Mouse (Mus musculus) lung, postnatal 4 days (tissue): ENCODE data around the gene Pex14.

Experiments
- DNase-seq, 2 experiments: peaks; one replicate each; pipeline ENCODE4 v3.0.0; 2021

The Pex14 gene

DNA sequence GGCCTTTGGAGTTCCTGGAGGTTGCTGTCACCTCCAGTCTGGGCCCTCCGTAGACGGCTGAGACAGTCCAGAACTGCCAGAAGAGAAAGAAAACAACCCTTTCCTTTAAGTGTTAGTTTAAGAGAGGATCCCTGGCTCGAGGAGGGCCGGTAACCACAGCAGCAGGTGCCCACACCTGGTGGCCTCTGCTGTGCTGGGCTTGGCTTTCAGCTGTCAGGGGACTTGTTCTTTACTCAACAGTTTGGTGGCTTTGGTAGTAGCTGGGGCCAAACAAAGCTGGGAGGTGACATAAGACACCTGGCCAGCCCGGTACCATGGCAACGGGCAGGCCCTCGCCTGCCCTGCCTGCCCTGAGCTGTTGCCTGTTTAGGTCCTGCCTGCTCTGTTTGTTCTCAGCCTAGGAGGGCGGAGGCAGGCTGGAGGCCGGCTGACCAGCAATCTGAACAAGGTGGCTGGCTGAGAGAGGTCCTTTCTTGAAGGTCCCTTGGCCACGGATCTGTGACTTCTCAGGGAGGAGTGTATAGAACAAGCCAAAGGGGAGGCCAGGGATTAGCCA, 151.8 kb downstream of the Pex14 start:
- peak in 1 of 2 experiments; percentile 76 for DNase-seq

DNA sequence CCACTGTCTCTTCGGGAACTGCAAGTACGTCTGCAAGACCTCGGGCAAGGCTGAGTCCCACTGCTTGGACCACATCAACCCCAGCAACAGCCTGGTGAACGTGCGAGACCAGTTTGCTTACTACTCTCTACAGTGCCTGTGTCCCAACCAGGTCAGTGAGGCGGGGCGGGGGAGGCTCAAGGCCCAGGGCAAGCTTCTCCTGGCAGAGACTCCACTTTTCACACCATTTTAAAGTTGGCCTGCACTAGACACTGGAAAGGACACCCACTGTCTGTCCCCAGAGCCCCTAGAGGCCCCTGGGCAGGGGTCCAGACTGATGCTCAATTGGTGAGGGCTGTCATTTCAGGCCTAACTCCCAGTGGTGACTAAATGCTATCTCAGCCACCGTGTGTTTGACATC, 153.6 kb downstream of the Pex14 start:
- peak in 1 of 2 experiments; percentile 50 for DNase-seq

DNA sequence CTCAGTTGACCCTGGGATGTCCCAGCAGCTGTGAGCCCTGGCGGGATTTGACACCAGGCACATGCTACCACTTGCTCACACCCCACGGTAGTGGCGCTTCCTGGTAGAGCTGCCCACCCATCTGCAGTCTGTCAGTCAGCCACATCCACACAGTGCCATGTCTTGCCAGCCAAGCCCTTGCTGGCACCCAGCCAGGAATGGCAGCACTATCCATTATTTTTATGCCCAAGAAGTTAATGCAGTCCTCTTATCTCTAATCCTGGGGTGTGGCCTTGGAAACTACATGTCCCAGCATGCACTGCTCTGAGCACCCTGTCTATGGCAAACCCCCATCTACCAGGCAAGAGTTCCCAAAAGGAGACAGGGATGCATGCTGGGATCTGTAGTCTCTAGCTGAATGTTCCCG, 154.2 kb downstream of the Pex14 start:
- DNase-seq: peak in 1 of 2 experiments; percentile 67

DNA sequence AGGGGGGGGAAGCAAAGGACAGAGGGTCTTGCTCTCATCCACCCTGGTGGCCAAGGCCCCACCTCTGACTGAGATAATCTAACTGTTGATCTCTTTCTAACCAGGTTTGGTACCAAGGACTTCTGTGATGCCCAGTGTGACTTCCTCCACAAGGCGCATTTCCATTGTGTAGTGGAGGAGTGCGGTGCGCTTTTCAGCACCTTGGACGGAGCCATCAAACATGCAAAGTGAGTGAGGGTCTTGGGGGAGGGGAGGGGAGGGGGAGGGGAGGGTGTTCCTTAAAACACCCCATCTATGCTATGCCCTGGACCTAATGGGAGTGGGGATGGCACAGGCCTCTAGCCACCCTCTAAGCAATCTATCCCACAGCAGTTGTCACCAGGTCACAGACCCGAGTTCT, 156.6 kb downstream of the Pex14 start:
- DNase-seq: no peak

DNA sequence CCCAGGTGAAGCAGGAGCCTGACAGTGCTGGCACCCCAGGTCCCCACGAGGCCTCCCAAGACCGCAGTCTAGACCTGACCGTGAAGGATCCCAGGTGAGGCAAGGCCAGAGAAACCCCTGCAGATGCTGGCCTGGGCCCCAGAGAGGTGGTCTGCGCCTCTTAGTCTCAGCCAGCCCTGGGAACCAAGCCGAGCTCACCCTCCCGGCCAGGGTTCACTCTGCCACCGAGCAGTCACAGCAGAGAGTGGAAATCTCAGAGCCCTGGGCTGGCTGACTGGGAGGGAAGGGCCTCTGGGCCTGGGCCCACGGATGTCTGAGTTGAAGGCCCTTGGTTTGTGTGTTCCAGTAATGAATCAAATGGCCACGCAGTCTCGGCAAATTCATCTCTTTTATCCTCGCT, 158.4 kb downstream of the Pex14 start:
- no peak for DNase-seq

DNA sequence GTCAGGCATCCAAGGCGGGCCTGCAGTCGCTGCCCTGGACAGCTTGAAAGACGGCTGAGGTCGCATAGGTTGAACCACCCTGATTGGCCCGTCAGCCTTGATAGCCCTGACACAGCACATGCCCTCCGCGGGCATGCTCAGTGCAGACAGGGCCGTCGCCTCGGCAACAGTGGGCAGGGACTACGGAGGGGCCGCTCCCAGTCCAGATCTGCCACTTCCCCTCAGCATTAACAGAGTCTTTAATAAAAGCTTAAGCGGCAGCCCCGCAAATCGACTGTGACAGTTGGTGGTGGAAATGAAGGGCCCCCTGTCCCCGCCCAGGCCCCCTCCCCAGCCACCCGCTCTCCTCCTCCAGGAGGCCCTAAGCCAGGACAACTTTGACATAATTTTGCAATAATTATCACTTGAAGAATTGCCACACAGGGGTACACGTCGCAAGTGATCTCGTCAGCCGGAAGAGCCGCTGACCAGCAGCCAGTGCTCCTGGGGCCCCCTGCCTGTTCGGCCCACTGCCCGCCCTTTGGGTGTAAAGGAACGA, 158.9 kb downstream of the Pex14 start:
- DNase-seq: peak; percentile 90 to 93

DNA sequence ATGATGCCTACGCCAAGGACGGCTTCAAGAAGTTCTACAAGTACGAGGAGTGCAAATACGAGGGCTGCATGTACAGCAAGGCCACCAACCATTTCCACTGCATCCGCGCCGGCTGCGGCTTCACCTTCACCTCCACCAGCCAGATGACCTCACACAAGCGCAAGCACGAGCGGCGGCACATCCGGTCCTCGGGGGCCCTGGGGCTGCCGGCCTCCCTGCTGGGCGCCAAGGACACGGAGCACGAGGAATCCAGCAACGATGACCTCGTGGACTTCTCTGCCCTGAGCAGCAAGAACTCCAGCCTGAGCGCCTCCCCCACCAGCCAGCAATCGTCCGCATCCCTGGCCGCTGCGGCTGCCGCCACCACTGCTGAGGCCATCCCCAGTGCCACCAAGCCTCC, 161.1 kb downstream of the Pex14 start:
- no peak for DNase-seq

DNA sequence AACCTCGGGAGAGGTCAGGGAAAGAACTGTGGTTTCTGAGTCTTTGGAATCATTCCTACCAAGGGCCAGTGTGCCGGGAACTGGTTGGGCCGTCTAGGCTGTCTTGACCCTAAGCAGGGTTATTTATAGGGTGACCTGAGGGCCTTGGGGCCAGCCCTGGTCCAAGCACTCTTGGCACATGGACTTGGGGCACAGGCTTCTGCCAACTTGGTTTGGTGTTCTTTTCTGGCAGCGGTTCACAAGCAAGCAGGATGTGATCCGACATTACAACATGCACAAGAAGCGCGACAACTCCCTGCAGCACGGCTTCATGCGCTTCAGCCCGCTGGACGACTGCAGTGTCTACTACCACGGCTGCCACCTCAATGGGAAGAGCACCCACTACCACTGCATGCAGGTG, 162.9 kb downstream of the Pex14 start:
- no peak for DNase-seq

DNA sequence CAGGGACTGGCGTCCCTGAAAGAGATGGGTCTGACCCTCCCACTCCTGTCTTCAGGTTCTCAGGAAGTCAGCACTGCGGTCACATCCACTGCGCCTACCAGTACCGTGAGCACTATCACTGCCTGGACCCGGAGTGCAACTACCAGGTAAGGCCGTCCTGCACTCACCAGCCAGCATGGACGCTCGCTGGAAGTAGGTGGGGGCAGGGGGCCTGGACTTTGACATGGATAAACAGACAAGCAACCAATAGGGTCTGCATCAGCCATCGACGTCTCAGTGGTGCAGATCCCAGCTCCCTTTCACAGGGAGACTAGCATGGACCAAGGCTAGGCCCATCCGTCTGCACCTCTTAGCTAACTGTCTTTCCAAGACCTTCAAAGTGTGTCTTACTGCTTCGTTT, 163.6 kb downstream of the Pex14 start:
- DNase-seq: no peak

DNA sequence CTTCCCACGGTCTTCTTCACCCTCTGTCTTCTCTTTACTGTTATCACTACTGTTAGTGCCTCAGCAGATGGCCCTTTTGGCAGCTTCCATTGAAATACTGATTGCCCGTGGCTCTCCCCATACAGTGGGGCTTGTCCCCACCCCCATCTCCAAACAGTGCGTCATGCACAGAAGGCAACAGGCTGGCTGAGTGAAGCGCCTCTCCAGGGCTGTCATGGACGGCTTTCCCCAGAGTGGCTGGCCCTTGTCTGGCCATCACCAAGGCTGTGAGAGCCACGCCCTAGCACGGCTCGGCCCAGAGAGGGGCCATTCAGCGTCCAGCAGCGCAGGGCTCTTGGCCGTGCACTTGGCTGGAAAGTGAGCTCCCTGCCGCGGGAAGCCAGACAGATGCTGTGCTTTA, 164.5 kb downstream of the Pex14 start:
- DNase-seq: peak; percentile 64 to 84

DNA sequence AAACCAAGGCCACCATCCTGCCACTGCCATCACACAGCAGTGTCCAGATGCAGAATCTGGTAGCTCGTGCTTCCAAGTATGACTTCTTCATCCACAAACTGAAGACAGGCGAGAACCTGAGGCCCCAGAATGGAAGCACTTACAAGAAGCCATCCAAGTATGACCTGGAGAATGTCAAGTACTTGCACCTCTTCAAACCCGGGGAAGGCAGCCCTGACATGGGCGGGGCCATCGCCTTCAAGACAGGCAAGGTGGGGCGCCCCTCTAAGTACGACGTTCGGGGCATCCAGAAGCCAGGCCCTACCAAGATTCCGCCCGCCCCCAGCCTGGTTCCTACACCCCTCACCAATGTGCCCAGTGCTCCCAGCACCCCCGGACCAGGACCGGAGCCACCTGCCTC, 166.6 kb downstream of the Pex14 start:
- no peak for DNase-seq

DNA sequence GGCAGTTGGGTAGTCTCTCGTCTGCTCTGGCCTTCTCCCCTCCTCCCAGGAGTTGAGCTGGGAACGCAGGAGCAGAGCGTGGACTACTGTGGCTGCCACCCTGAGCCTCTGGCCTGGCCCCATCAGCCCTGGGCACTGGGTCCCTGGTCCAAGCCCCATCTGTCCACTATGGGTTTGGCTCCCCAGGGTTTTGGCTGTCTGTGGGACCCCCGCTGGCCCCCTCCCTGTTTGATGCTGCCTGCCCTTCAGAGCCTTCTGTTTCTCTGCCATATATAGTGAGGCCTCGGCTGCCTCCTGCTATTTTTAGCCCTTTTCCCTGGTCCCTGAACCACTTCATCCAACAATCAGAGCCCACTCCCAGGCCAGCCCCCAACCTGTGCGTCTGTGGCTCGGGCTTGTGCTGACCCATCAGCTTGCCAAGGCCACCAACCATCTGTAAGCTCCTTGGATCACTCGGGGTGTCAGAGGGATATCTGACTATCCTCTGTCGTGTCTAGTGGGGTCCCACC, 168.9 kb downstream of the Pex14 start:
- no peak for DNase-seq

DNA sequence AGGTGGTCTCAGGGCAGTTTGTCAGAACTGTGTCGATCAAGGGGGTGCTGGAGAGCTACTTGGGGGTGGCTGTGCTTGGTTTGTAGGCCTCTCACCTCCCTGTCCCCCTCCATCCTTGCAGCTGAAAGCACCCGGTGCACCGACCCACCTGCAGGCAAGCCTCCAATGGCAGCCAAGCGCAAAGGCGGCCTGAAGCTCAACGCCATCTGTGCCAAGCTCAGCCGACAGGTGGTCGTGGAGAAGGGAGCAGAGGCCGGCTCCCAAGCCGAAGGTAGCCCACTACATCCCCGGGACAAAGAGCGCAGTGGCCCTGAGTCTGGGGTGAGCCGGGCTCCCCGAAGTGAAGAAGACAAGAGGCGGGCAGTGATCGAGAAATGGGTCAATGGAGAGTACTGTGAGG, 170.8 kb downstream of the Pex14 start:
- DNase-seq: no peak

DNA sequence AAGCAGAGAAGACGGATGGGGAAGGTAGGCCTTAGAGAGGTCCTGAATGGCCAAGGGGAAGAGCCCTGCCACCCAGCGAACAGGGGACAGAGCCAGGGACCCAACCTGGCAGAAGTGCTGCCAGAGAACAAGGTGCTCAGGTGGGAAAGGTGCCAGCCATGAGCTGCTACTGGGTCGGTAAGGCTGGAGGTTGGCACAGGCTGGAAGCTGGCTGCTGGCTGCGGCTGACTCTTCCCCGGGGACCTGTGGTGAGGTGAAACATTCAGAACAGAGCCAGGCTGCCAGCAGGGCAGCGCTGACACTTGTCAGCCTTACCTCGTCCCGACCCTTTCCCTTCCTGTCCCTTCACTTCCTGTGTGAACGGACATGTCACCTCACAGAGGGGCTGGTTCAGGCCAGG, 171.4 kb downstream of the Pex14 start:
- no peak for DNase-seq

DNA sequence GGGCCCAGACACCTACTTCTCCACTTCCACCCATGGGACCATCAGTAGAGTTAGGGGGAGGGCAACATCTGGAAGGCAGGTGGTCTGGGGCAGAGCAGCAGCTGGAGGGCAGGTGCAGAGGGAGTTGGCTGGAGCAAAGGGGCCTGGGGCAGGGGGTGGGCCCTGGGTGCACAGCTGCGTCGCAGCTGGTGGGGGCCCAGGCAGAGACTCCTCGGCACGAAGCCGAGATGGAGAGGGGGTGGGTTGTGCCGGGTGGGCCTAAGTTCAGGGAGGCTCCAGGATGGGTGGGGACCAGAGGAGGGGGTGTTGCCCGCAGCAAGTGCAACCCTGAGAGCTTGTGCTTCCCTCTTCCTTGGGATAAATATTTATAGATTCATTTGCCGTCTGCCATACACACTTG, 173.2 kb downstream of the Pex14 start:
- peak; percentile 72 to 88 for DNase-seq

DNA sequence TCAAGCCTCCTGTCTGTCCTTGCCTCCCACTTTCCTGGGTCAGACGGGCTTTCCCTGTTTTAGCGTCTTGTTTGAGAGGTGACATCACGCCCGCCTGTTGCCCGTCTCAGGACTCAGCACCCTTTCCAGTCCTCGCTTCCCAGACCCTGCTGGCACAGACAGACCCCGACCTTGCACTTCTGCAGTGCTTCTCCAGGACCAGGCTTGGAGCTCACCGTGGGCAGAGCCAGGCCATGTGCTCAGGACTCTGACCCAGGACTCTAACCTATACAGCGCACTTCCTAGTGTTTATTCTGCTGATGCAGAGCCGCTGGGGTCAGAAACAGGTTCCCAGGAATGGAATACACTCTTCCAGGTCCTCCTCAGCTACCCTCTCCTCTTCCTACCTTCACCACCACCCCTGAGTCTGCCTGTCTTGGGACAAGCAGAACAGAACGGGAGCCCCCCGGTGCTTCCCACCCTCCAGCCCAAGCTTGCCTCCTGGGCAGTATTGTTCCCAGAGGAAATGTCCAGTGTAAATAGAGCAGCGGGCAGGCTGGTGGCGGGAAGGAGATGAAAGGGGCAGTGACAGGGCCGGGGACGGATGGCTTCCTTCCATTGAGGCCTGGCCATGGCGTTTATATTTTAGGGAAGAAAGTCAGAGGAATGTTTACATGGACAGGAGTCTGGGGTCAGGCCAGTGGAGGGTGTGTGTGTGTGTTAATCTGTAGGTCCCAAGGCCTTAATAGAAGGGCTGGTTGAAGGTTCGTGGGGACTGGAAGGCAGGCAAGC, 173.9 kb downstream of the Pex14 start:
- peak; percentile 78 to 92 for DNase-seq

DNA sequence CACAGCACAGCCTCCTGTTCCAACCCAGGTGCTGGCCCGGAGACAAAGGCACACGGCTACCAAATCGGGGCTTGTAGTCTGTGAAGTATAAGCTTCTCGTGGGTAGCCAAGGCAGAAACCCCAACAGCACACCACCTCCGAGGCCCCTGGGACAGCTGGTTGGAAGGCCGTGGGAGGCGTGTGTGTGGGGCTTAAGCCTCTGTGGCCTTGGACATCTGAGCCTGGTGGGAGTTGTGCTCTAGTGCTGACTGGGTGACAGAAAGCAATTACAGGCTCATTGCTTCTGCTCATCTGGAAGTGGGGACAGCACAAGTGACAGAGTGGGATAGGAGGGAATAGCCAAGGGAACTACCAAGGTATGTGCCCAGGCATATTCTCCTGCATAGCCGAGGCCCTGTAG, 175.7 kb downstream of the Pex14 start:
- no peak for DNase-seq

DNA sequence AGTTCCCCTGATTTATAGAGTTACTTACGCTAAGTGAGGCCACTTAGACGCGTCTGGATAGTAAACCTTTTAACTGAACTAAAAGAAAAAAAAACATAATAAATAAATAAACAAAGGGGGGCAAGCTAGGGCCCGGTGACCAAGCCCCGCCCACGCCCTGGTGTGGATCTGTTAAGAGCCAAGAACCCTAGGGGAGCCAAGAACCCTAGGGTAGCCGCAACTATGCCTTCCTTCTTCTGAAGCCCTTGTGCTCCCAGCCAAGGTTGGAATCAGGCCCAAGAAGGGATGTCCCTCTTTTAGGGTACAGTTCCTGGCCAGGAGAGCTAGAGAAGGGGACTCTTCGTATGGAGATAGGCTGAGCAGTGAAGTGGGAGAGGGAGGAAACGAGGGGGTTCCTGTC, 176.3 kb downstream of the Pex14 start:
- no peak for DNase-seq

DNA sequence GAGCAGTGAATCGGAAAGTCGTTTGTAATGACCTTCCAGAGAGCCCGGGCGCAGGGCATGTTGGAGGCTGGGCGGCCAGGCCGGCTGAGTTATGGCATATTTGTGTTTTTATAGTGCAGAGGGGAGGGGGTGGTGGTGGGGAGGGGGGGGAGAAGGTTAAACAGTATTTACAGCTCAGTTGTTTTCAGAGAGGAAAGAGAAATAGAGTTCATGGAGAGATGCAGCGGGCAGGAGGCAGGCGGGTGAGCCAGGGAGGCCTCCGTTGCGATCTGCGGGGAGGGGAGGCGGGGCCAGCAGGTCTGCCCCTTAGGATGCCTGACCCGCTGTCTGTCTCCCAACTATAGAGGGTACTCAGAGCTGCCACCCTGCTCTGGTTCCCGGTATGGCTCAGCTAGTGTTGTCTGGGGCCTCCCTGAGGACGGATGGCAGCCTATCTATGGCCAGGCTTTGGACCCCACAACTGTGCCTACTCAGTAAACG, 177.4 kb downstream of the Pex14 start:
- no peak for DNase-seq

DNA sequence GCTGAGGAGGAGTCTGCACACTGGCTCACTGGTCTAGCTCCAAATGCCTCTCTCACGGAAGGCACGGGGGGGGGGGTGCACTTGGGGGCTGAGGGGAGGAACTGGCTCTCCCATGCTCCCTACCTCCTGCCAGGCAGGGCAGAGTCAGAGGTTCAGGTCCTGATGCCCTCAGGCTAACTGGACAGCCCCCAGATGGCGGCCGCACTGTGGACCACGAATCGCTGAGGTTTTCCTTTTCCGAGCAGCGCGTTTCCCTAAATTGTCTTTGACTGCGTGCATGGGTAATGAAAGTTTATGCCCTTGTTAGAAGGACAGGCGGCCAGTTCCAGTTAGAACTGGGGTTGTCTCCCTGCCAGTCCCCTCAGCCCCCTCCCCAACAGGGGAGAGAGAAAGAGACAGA, 179.1 kb downstream of the Pex14 start:
- no peak for DNase-seq

DNA sequence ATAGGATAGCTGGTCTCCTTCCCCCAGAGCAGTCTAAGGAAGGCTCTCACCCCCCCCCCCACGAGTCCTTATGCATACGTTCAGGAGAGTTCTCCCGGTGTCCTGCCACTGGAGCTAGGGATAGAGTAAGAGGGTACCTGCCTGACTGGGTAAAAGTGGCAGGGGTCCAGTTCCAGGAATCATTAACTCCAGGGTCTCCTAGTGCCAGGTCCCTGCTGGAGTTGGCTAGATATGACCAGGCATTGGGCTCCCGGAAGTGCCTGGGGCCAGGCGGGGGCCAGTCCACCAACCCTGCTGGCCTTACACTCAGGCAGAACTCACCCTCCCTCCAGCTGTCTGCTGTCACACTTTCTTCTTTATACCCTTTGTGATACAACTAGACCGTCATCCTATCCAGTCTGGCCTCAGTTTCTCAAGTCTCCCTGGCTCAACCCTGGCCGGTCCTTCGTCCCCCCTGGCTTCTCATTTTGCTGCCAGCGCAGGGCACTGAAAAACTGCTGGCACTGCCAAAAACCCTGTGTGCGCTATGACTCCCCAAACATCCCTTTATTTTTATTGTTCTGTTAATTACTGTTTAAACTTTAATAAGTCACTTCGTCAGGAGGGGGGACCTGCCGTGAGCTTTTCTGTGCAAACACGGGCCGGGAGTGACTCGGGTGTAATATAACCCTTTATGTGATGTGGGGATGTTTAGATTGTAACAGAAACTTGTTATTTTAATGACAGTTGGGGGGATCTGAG, 180.8 kb downstream of the Pex14 start:
- no peak for DNase-seq

DNA sequence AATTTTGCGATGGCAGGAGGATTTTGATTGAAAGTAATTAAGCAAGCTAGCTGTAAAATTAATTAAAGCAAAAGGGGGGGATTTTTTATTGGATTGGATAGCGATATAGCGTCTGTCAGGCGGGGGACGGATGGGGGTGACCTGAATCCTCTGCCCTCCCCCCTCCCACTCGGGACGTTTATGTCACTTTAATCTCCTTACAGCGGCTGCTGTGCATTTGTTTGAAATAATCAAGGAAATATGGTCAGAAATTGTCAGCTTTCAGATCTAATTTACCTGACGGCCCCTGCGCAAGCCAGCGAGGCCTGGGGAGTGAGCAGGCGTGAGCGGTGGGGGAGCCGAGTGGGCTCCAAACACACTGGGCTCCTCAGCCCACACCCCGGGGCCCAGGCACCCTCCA, 183.8 kb downstream of the Pex14 start:
- DNase-seq: no peak

DNA sequence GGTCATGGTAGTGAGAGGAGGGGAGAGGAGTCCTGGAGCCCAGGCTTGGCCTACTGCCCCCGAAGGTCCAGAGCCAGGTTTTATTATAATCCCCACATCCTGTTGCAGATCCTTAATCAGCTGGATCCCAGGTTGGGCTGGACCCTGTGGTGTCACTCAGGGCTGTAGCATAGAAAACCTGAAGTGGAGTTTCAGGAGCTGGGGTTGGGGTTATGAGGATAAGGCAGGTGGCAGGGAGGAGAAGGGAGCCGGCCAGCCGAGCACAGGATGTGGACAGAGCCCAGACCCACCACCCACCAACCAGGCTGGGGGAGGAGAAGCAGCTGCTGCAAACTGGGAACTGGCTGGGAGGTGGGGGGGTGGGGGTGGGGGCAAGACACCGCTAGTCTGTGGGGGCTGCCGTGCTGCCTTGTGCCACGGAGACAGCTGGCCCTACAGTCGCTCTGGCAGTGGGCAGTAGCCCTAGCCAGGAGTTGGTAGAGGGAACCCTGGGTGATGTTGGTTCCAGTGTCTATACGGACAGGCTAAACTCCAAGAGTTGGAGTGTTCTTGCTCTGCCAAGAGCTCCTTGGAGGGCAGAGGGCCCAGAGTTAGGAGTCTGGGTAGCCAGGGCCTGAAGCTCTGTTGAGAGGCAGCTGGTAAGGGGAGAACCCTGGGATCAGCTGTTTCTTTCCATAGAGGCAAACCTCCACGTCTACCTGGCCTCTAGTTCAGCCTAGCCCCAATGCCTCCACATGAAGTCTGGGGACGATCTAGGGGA, 184.6 kb downstream of the Pex14 start:
- peak; percentile 77 to 83 for DNase-seq
